8 mouse cellular contexts compared by ENCODE assay signal in the genomic region with DNA sequence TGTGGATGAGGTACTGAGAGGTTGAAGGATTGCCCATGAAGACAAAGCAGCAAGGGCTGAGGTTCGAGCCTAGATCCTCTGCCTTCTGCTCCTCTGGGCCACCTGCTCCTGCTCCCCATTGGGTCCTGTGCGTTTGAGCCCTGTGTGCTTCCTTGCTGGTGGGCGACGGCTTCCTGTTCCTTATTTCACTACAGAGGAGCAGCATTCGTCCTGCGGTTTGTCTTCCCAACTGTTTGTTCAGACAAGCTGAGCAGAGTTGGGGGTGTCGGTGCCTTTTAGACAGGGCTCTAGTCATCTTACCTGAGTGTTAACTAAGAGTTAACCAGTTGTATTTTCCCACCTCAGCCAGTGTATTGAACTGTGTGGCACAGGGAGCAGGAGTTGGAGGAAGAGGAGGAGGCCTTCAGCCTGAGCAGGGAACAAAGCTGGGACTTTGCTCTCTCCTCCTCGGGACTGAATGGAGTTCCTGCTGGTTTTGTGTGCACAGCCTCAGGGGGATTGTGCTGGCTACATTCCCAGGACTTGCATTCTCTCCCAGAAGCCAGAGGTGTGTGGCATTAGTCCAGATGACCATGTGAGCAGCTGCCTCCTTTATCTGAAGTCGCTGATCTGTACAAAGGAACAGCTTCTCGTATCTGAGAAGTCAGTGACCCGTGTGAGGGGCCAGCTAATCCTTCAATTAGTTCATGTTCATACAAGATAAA.
DNase-seq lines count a peak whose midpoint lies in the region; ATAC-seq and TF ChIP-seq lines count a peak whose summit lies in the region.

No protein-coding gene starts in this region.

- ATAC-seq in G1E (ENCODE audit: extremely low read depth, insufficient number of reproducible peaks, low FRiP score, poor library complexity, severe bottlenecking) = peak; percentile 88
- ATAC-seq in hindbrain, embryonic 11.5 days (ENCODE audit: low FRiP score) = peak; percentile 68; the same call in 1 of the 2 replicates
- ATAC-seq in monocyte, adult 5-6 weeks (replicated peaks; ENCODE audit: insufficient number of reproducible peaks, low FRiP score, low TSS enrichment, poor library complexity, severe bottlenecking) = no peak

- no peak overlapping the region for H3K9ac ChIP-seq in hindbrain, embryonic 11.5 days (ENCODE audit: low read depth, low read length)

- H3K4me2 ChIP-seq in hindbrain, embryonic 11.5 days (replicated peaks; ENCODE audit: low read depth, low read length) = no peak overlapping the region

- H3K9me3 ChIP-seq in G1E (replicated peaks) = no peaks in the 10 kb centered on the region; the same call in 1 of the 2 replicates
- H3K9me3 ChIP-seq in hindbrain, embryonic 11.5 days (ENCODE audit: control insufficient read depth, low read length) = no peaks in the 10 kb centered on the region

- H3K27me3 ChIP-seq in G1E (ENCODE audit: insufficient read depth, low read length) = no peaks in the 10 kb centered on the region
- H3K27me3 ChIP-seq in hindbrain, embryonic 11.5 days (ENCODE audit: control insufficient read depth, insufficient read depth, low read length) = no peaks in the 10 kb centered on the region

- TF ChIP-seq POLR2A in bone marrow, adult 2 months (IDR thresholded peaks at IDR 0.05; ENCODE audit: borderline replicate concordance, control insufficient read depth, low read depth, low read length) = no peak

- peak; percentile 52 for DNase-seq in G1E (ENCODE audit: low spot score)
- DNase-seq in gastrocnemius, adult 8-10 months (ENCODE audit: low spot score in 2 of 2) = peak; percentile 65 to 81
- DNase-seq in hindbrain, embryonic 11.5 days (ENCODE audit: low spot score) = peak; percentile 33
- peak; percentile 82 for DNase-seq in liver
- DNase-seq in retina, postnatal 7 days (ENCODE audit: low read depth, low spot score) = peak; percentile 23
- DNase-seq in frontal cortex, adult 2 months (ENCODE audit: extremely low spot score in 1 of 2, low spot score in 1 of 2) = no peak

- no peak for TF ChIP-seq CTCF in G1E (IDR thresholded peaks at IDR 0.05; ENCODE audit: low read depth, low read length)
- no peak for TF ChIP-seq CTCF in bone marrow, adult 2 months (IDR thresholded peaks at IDR 0.05; ENCODE audit: control insufficient read depth, insufficient read depth, low read length)

- H3K27ac ChIP-seq in bone marrow, adult 2 months (ENCODE audit: control insufficient read depth, insufficient read depth, low read depth, low read length, poor library complexity) = peak overlapping the region; percentile 34; the same call in 1 of the 2 replicates
- no peak overlapping the region for H3K27ac ChIP-seq in hindbrain, embryonic 11.5 days (ENCODE audit: low read depth, low read length)

- H3K36me3 ChIP-seq in G1E (replicated peaks) = no peaks in the 10 kb centered on the region
- no peaks in the 10 kb centered on the region for H3K36me3 ChIP-seq in hindbrain, embryonic 11.5 days (ENCODE audit: control insufficient read depth, insufficient read depth, low read length)

- H3K4me3 ChIP-seq in G1E (ENCODE audit: low read depth, low read length) = peak overlapping the region; percentile 46; the same call in 1 of the 2 replicates
- H3K4me3 ChIP-seq in bone marrow, adult 2 months (replicated peaks; ENCODE audit: control insufficient read depth, low read depth, low read length) = no peak overlapping the region
- no peak overlapping the region for H3K4me3 ChIP-seq in hindbrain, embryonic 11.5 days (ENCODE audit: low read depth, low read length)

- H3K4me1 ChIP-seq in G1E (ENCODE audit: insufficient read depth, low read depth, low read length) = peaks cover 59% of the 10 kb centered on the region
- H3K4me1 ChIP-seq in bone marrow, adult 2 months (ENCODE audit: control insufficient read depth, insufficient read depth, low read length) = peaks cover 2% of the 10 kb centered on the region; the same call in 1 of the 2 replicates
- H3K4me1 ChIP-seq in hindbrain, embryonic 11.5 days (replicated peaks; ENCODE audit: control insufficient read depth, insufficient read depth, low read length) = no peaks in the 10 kb centered on the region

- 7% methylated on average over 11 of the region's 11 CpGs for WGBS in bone marrow, adult 2 months
- 59% methylated on average over 11 of the region's 11 CpGs for WGBS in hindbrain, embryonic 11.5 days

Comparison
In these comparisons a context has a peak if more than half of its experiments do, and no peak if none do; other contexts are left out.
1. DNase-seq: peak in G1E (single experiment), gastrocnemius, adult 8-10 months (2 of 2), hindbrain, embryonic 11.5 days (single experiment), liver (single experiment) and retina, postnatal 7 days (single experiment); none in frontal cortex, adult 2 months (0 of 2).